Mouse (Mus musculus): ENCODE results near the gene Grm3. TPM values are rescaled to one million over a fixed set of nuclear protein-coding genes. Genes with fewer than 3 reads are reported as not detected.

Gene Grm3
- polyA plus RNA-seq, 1 experiment: 17.7 TPM

- DNase-seq: no peak
Observed at GRCm38 (mm10) chr5:9683204-9683603, 41.8 kb downstream of the Grm3 start.

DNA sequence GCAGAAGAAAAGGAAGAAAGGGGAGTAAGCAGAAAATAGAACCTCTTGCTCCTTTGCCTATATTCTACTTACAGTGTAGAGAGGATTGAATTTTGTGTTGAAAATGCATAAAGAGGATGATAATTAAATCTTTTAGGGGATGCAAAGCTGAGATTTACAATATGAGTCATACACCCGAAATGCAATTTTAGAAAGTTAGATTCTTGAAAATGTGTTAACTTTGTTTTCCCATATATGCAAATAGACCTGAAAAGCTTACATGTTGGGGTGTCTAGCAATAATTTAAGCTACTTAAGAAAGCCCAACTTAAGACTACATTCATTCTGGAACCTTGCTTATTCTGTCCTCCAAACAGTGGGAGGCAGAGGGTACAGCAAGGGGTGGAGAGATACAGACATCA is 56.0 kb downstream of the Grm3 start:
- WGBS: 89% methylated on average over 1 of the region's 1 CpGs
- H3K4me1 ChIP-seq (ENCODE audit: control insufficient read depth, insufficient read depth, low read length): no peaks in the 10 kb centered on the region
- no peak overlapping the region for H3K4me3 ChIP-seq (replicated peaks; ENCODE audit: insufficient read depth, low read depth, low read length)
- TF ChIP-seq CTCF (IDR thresholded peaks at IDR 0.05; ENCODE audit: borderline replicate concordance, insufficient read depth, low read depth, low read length): no peak
- TF ChIP-seq POLR2A (IDR thresholded peaks at IDR 0.05; ENCODE audit: borderline replicate concordance, insufficient read depth, low read length): no peak
- DNase-seq: no peak
- no peaks in the 10 kb centered on the region for H3K27me3 ChIP-seq (ENCODE audit: control insufficient read depth, insufficient read depth, low read length)
- no peak overlapping the region for H3K27ac ChIP-seq (ENCODE audit: insufficient read depth, low read length)

More at GRCm38 (mm10) chr5:9683204-9683603, 41.8 kb downstream of the Grm3 start:
- H3K27ac ChIP-seq (ENCODE audit: insufficient read depth, low read length): no peak overlapping the region
- WGBS: 64% methylated on average over 2 of the region's 2 CpGs
- no peak for TF ChIP-seq CTCF (IDR thresholded peaks at IDR 0.05; ENCODE audit: borderline replicate concordance, insufficient read depth, low read depth, low read length)
- no peak for TF ChIP-seq POLR2A (IDR thresholded peaks at IDR 0.05; ENCODE audit: borderline replicate concordance, insufficient read depth, low read length)
- H3K27me3 ChIP-seq (ENCODE audit: control insufficient read depth, insufficient read depth, low read length): no peaks in the 10 kb centered on the region
- H3K4me3 ChIP-seq (replicated peaks; ENCODE audit: insufficient read depth, low read depth, low read length): no peak overlapping the region
- no peaks in the 10 kb centered on the region for H3K4me1 ChIP-seq (ENCODE audit: control insufficient read depth, insufficient read depth, low read length)

- Histone ChIP-seq H3K4me3 (replicated peaks; ENCODE audit: insufficient read depth, low read depth, low read length) (no peak overlapping the region), H3K4me1 (ENCODE audit: control insufficient read depth, insufficient read depth, low read length) (no peaks in the 10 kb centered on the region), H3K27ac (ENCODE audit: insufficient read depth, low read length) (no peak overlapping the region), H3K27me3 (ENCODE audit: control insufficient read depth, insufficient read depth, low read length) (no peaks in the 10 kb centered on the region)
- DNase-seq: no peak
- 96% methylated on average over 3 of the region's 3 CpGs for WGBS
- TF ChIP-seq POLR2A (IDR thresholded peaks at IDR 0.05; ENCODE audit: borderline replicate concordance, insufficient read depth, low read length): no peak
- TF ChIP-seq CTCF (IDR thresholded peaks at IDR 0.05; ENCODE audit: borderline replicate concordance, insufficient read depth, low read depth, low read length): no peak
Observed at GRCm38 (mm10) chr5:9663416-9663815, 61.6 kb downstream of the Grm3 start.

DNA sequence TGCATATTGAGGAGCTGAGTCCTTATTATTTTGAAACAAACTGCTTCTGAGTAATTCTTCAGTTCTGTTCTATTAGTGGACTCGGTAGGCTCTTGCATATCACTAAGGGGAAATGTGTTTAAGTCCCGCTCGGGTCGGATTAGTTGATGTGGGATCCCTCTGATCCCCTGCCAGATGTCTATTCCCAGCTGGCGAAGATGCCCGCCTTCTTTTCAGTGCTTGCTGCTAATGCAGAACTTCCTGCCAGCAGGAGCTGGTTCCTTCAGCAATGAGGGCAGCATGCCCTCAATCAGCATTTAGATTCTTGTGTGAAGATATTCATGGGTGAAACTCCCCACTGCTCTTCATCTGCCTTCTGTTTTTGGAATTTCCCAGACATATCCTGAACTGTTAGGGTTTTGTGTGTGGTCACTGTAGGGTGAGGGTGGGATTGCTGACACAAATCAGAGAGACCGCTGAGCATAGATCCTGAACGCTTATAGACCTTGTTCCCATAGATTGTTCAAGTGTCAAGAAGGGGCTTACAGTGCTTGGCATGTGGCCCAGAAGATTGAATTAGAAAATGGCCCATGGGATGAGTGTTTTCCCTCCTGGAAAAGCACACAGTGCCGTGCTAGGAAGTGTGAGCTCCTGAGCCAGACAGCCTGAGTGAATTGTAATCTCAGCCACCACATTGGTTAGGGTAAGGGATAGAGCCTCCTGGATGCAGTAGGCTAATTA is 62.9 kb downstream of the Grm3 start:
- TF ChIP-seq POLR2A (IDR thresholded peaks at IDR 0.05; ENCODE audit: borderline replicate concordance, insufficient read depth, low read length) (no peak), CTCF (IDR thresholded peaks at IDR 0.05; ENCODE audit: borderline replicate concordance, insufficient read depth, low read depth, low read length) (no peak)
- H3K27ac ChIP-seq (ENCODE audit: insufficient read depth, low read length): no peak overlapping the region
- DNase-seq: peak in 1 of 2 experiments; percentile 9
- WGBS: 9% methylated on average over 9 of the region's 9 CpGs
- H3K27me3 ChIP-seq (ENCODE audit: control insufficient read depth, insufficient read depth, low read length): no peaks in the 10 kb centered on the region
- no peaks in the 10 kb centered on the region for H3K4me1 ChIP-seq (ENCODE audit: control insufficient read depth, insufficient read depth, low read length)
- no peak overlapping the region for H3K4me3 ChIP-seq (replicated peaks; ENCODE audit: insufficient read depth, low read depth, low read length)

GRCm38 (mm10) chr5:9638612-9639011 is 86.4 kb downstream of the Grm3 start:
- Histone ChIP-seq H3K4me1 (ENCODE audit: control insufficient read depth, insufficient read depth, low read length) (no peaks in the 10 kb centered on the region), H3K4me3 (replicated peaks; ENCODE audit: insufficient read depth, low read depth, low read length) (no peak overlapping the region), H3K27me3 (ENCODE audit: control insufficient read depth, insufficient read depth, low read length) (no peaks in the 10 kb centered on the region), H3K27ac (ENCODE audit: insufficient read depth, low read length) (no peak overlapping the region)
- DNase-seq: no peak
- 65% methylated on average over 2 of the region's 2 CpGs for WGBS
- TF ChIP-seq POLR2A (IDR thresholded peaks at IDR 0.05; ENCODE audit: borderline replicate concordance, insufficient read depth, low read length) (no peak), CTCF (IDR thresholded peaks at IDR 0.05; ENCODE audit: borderline replicate concordance, insufficient read depth, low read depth, low read length) (no peak)

DNA sequence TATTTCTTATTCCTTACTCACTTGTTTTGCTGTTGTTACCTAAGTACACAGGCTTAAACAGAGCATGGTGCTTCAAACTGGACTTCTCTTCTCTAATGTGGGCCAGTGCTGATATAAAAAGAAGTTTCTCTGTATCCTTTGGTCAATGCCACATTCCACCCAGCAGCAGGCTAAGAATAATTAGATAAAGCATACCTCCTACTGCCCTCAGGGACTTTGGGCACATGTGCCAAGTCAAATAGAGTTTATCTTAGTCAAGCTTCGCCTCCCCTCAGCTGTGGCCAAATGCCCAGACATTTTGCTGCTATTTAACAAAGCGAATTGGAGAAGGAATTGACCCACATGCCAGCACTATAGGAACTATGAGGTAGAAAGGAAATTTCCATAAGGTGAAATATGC is 97.8 kb downstream of the Grm3 start:
- peak; percentile 11 to 53 for DNase-seq
- H3K27ac ChIP-seq (ENCODE audit: insufficient read depth, low read length): no peak overlapping the region
- H3K4me1 ChIP-seq (ENCODE audit: control insufficient read depth, insufficient read depth, low read length): no peaks in the 10 kb centered on the region
- no peak overlapping the region for H3K4me3 ChIP-seq (replicated peaks; ENCODE audit: insufficient read depth, low read depth, low read length)
- WGBS: 11% methylated on average over 2 of the region's 2 CpGs
- TF ChIP-seq POLR2A (IDR thresholded peaks at IDR 0.05; ENCODE audit: borderline replicate concordance, insufficient read depth, low read length): no peak
- TF ChIP-seq CTCF (IDR thresholded peaks at IDR 0.05; ENCODE audit: borderline replicate concordance, insufficient read depth, low read depth, low read length): no peak
- no peaks in the 10 kb centered on the region for H3K27me3 ChIP-seq (ENCODE audit: control insufficient read depth, insufficient read depth, low read length)

- Histone ChIP-seq H3K4me1 (ENCODE audit: control insufficient read depth, insufficient read depth, low read length) (no peaks in the 10 kb centered on the region), H3K27me3 (ENCODE audit: control insufficient read depth, insufficient read depth, low read length) (no peaks in the 10 kb centered on the region; the same call in 1 of the 2 replicates), H3K4me3 (replicated peaks; ENCODE audit: insufficient read depth, low read depth, low read length) (no peak overlapping the region), H3K27ac (ENCODE audit: insufficient read depth, low read length) (no peak overlapping the region)
- no peak for DNase-seq
- WGBS: 70% methylated on average over 4 of the region's 4 CpGs
- TF ChIP-seq CTCF (IDR thresholded peaks at IDR 0.05; ENCODE audit: borderline replicate concordance, insufficient read depth, low read depth, low read length) (no peak), POLR2A (IDR thresholded peaks at IDR 0.05; ENCODE audit: borderline replicate concordance, insufficient read depth, low read length) (no peak)
Observed at GRCm38 (mm10) chr5:9624396-9624795, 100.6 kb downstream of the Grm3 start.

DNA sequence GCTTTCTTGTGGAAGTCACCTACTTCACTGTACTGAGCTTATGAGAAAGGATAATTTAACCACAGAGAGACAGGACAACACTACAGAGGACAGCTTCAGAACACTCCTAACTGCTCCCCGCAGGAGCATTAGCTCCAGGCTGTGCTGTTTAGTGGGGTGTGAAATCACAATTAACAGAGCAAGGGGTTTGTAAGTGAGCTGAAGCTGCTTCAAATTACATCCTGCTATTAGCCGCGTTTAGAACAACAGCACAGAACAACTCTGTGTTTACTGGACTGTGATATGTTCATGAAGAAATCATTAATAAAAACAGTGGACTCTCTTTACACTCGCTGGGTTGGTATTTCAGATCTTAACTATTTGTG is 101.9 kb downstream of the Grm3 start:
- Histone ChIP-seq H3K27ac (ENCODE audit: insufficient read depth, low read length) (no peak overlapping the region), H3K27me3 (ENCODE audit: control insufficient read depth, insufficient read depth, low read length) (no peaks in the 10 kb centered on the region; the same call in 1 of the 2 replicates), H3K4me1 (ENCODE audit: control insufficient read depth, insufficient read depth, low read length) (no peaks in the 10 kb centered on the region), H3K4me3 (replicated peaks; ENCODE audit: insufficient read depth, low read depth, low read length) (no peak overlapping the region)
- peak in 1 of 2 experiments; percentile 37 for DNase-seq
- TF ChIP-seq POLR2A (IDR thresholded peaks at IDR 0.05; ENCODE audit: borderline replicate concordance, insufficient read depth, low read length) (no peak), CTCF (IDR thresholded peaks at IDR 0.05; ENCODE audit: borderline replicate concordance, insufficient read depth, low read depth, low read length) (no peak)
- WGBS: 6% methylated on average over 4 of the region's 4 CpGs
